Mouse (Mus musculus): ENCODE results near the gene Tbc1d8. TPM values are rescaled to one million over a fixed set of nuclear protein-coding genes. Genes with fewer than 3 reads are reported as not detected.

Gene Tbc1d8
- polyA plus RNA-seq, 2 experiments from 2014 or later = 2.3 to 2.8 TPM

- no peak for ATAC-seq
Observed at GRCm38 (mm10) chr1:39361754-39362514, 116.6 kb downstream of the Tbc1d8 start.

- no peak for ATAC-seq
Observed at GRCm38 (mm10) chr1:39349427-39349826, 129.1 kb downstream of the Tbc1d8 start.

GRCm38 (mm10) chr1:39349001-39349400 lies 129.6 kb downstream of the Tbc1d8 start:
- ATAC-seq = no peak

GRCm38 (mm10) chr1:39344981-39345600 lies 133.5 kb downstream of the Tbc1d8 start:
- no peak for ATAC-seq

GRCm38 (mm10) chr1:39343242-39343641 lies 135.3 kb downstream of the Tbc1d8 start:
- no peak for ATAC-seq

GRCm38 (mm10) chr1:39341807-39342206 lies 136.7 kb downstream of the Tbc1d8 start:
- ATAC-seq = no peak

GRCm38 (mm10) chr1:39340647-39341046 lies 137.9 kb downstream of the Tbc1d8 start:
- ATAC-seq = peak; percentile 83

GRCm38 (mm10) chr1:39340156-39340555 lies 138.4 kb downstream of the Tbc1d8 start:
- no peak for ATAC-seq

GRCm38 (mm10) chr1:39339455-39339854 lies 139.1 kb downstream of the Tbc1d8 start:
- no peak for ATAC-seq

- no peak for ATAC-seq
Observed at GRCm38 (mm10) chr1:39338831-39339230, 139.7 kb downstream of the Tbc1d8 start.

GRCm38 (mm10) chr1:39336788-39337187 lies 141.8 kb downstream of the Tbc1d8 start:
- ATAC-seq = no peak

- ATAC-seq = no peak
Observed at GRCm38 (mm10) chr1:39335561-39336196, 142.9 kb downstream of the Tbc1d8 start.

GRCm38 (mm10) chr1:39332456-39332855 lies 146.1 kb downstream of the Tbc1d8 start:
- ATAC-seq = no peak

GRCm38 (mm10) chr1:39330857-39331594 lies 147.5 kb downstream of the Tbc1d8 start:
- no peak for ATAC-seq

GRCm38 (mm10) chr1:39327546-39327945 lies 151.0 kb downstream of the Tbc1d8 start:
- ATAC-seq = no peak

- no peak for ATAC-seq
Observed at GRCm38 (mm10) chr1:39325228-39325627, 153.3 kb downstream of the Tbc1d8 start.

- no peak for ATAC-seq
Observed at GRCm38 (mm10) chr1:39321954-39322353, 156.6 kb downstream of the Tbc1d8 start.

Other genes with a start within 250 kb of the Tbc1d8 start
- gene Rpl31, start 110.9 kb downstream of the Tbc1d8 start, polyA plus RNA-seq (2017; shearing (Covaris generic)) = 100 to 1,000 TPM; 322 to 513 TPM
- gene Cnot11, start 56.2 kb upstream of the Tbc1d8 start, polyA plus RNA-seq (2017; shearing (Covaris generic)) = 1 to 10 TPM; 2.9 to 4.8 TPM
- 10 to 100 TPM; 18.6 to 19.9 TPM for gene Rnf149, start 98.7 kb upstream of the Tbc1d8 start, polyA plus RNA-seq (2017; shearing (Covaris generic))
- not detected for gene Creg2, start 172.7 kb upstream of the Tbc1d8 start, polyA plus RNA-seq (2017; shearing (Covaris generic))
- not detected for gene Rfx8, start 242.2 kb upstream of the Tbc1d8 start, polyA plus RNA-seq (2017; shearing (Covaris generic))

Data from CD4-positive, CD25-positive, alpha-beta regulatory T cell, adult 4 months (primary cell).